In the genomic region with DNA sequence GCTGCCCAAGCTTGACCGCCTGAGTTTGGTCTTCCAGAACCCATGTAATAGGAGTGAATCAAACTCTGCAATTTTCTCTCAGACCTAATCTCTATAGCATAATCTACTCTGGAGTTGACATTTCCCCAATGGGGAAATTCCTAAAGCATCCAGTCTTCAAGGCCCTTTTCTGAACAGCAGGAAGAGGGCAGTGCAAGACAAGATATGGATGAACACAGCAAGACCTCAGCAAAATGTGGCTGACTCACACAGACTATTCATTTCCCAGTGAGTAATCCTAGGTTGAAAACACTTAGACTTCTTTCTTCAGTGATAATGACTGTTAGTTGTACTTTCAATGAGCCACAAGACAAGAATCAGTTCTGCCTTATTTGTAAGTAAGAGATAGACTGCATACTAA, we compare ENCODE assay signal across 9 mouse cellular contexts. TPM values are rescaled to one million over a fixed set of nuclear protein-coding genes. Genes with fewer than 3 reads are reported as not detected.
DNase-seq lines count a peak whose midpoint lies in the region; ATAC-seq and TF ChIP-seq lines count a peak whose summit lies in the region.
"Had no signal": no experiment of that assay in that cellular context is flagged by ENCODE, and none has a peak within 500 bp of the region (broad histone marks: within the 10 kb centered on the region; RNA-seq: fewer than 3 reads in every experiment).

No protein-coding gene starts in this region.

- DNase-seq in limb, embryonic 14.5 days (ENCODE audit: low spot score): peak; percentile 33
- no peak for DNase-seq in limb, embryonic 10.5 days (ENCODE audit: low spot score)
- peak; percentile 71 for DNase-seq in Muller cell, postnatal 12 days (ENCODE audit: inconsistent ontology term)
- peak; percentile 10 for DNase-seq in cerebellum, adult 11-12 months
- peak; percentile 48 for DNase-seq in lung, embryonic 14.5 days
- no peak for DNase-seq in c-Kit-positive CD71-positive TER-119-positive erythroid progenitor cells, embryonic 14.5 days (ENCODE audit: low spot score)
- no peak for DNase-seq in thymus, postnatal 25 days

- H3K9me3 ChIP-seq in limb, embryonic 14.5 days (ENCODE audit: control insufficient read depth, low read length): no peaks in the 10 kb centered on the region
- no peaks in the 10 kb centered on the region for H3K9me3 ChIP-seq in limb, embryonic 10.5 days (replicated peaks)
- H3K9me3 ChIP-seq in lung, embryonic 14.5 days (ENCODE audit: low read depth, low read length): no peaks in the 10 kb centered on the region

- H3K4me3 ChIP-seq in limb, embryonic 14.5 days (replicated peaks; ENCODE audit: low read length): no peak overlapping the region
- H3K4me3 ChIP-seq in limb, embryonic 10.5 days: no peak overlapping the region
- H3K4me3 ChIP-seq in lung, embryonic 14.5 days (ENCODE audit: low read depth, low read length): no peak overlapping the region

- WGBS in limb, embryonic 14.5 days: 88% methylated on average over 1 of the region's 1 CpGs
- WGBS in limb, embryonic 10.5 days: 90% methylated on average over 1 of the region's 1 CpGs
- WGBS in lung, embryonic 14.5 days: 91% methylated on average over 1 of the region's 1 CpGs

- peak; percentile 58 for TF ChIP-seq CTCF in lung, embryonic 14.5 days (IDR thresholded peaks at IDR 0.05; ENCODE audit: low read depth)

- no peaks in the 10 kb centered on the region for H3K4me1 ChIP-seq in limb, embryonic 14.5 days (ENCODE audit: control insufficient read depth, insufficient read depth, low read length)
- H3K4me1 ChIP-seq in limb, embryonic 10.5 days: no peaks in the 10 kb centered on the region
- no peaks in the 10 kb centered on the region for H3K4me1 ChIP-seq in lung, embryonic 14.5 days (ENCODE audit: insufficient read depth)

- H3K27me3 ChIP-seq in limb, embryonic 14.5 days (ENCODE audit: control insufficient read depth, insufficient read depth, low read length): no peaks in the 10 kb centered on the region
- no peaks in the 10 kb centered on the region for H3K27me3 ChIP-seq in limb, embryonic 10.5 days (ENCODE audit: low read depth, poor library complexity, severe bottlenecking)
- no peaks in the 10 kb centered on the region for H3K27me3 ChIP-seq in lung, embryonic 14.5 days (ENCODE audit: insufficient read depth, low read length)

- no peaks in the 10 kb centered on the region for H3K36me3 ChIP-seq in limb, embryonic 14.5 days (ENCODE audit: control insufficient read depth, insufficient read depth, low read length)
- H3K36me3 ChIP-seq in limb, embryonic 10.5 days: no peaks in the 10 kb centered on the region
- no peaks in the 10 kb centered on the region for H3K36me3 ChIP-seq in lung, embryonic 14.5 days (ENCODE audit: insufficient read depth)

- no peak overlapping the region for H3K27ac ChIP-seq in limb, embryonic 14.5 days (replicated peaks; ENCODE audit: low read depth, low read length)
- H3K27ac ChIP-seq in limb, embryonic 10.5 days: no peak overlapping the region
- H3K27ac ChIP-seq in lung, embryonic 14.5 days (ENCODE audit: low read depth): no peak overlapping the region
- H3K27ac ChIP-seq: macrophage had no signal

- no peak overlapping the region for H3K4me2 ChIP-seq in limb, embryonic 14.5 days (replicated peaks; ENCODE audit: low read depth, low read length, severe bottlenecking)
- H3K4me2 ChIP-seq in lung, embryonic 14.5 days: no peak overlapping the region

- TF ChIP-seq POLR2A in limb, embryonic 14.5 days (IDR thresholded peaks at IDR 0.05; ENCODE audit: borderline replicate concordance, extremely low read depth, insufficient read depth, insufficient read length): no peak

- H3K9ac ChIP-seq in limb, embryonic 14.5 days (ENCODE audit: low read depth, low read length, severe bottlenecking): no peak overlapping the region
- H3K9ac ChIP-seq in lung, embryonic 14.5 days: no peak overlapping the region

- ATAC-seq in limb, embryonic 14.5 days (ENCODE audit: low FRiP score, low read depth): no peak
- ATAC-seq in hematopoietic stem cell, adult 5-6 weeks (replicated peaks in 1 of 2; ENCODE audit: insufficient read depth in 1 of 2, low FRiP score in 2 of 2, low TSS enrichment in 1 of 2, low read depth in 1 of 2, poor library complexity in 2 of 2, severe bottlenecking in 2 of 2): peak; percentile 56 to 60; a peak in 3 of 4 replicates
- ATAC-seq in lung, embryonic 14.5 days (ENCODE audit: insufficient read depth): no peak

RNA-seq across cellular contexts. Expression of a gene that starts 26.7 kb away (rescaled TPM):
- 3.4 and 8.0 TPM in 2 replicates for polyA plus RNA-seq in limb, embryonic 14.5 days (2012; rRNA removed)
- polyA plus RNA-seq in limb, embryonic 14.5 days (2014; fragmentation: Nextera tagmentation; extraction: Ambion mirVana): 9.6 and 11.1 TPM in 2 replicates
- 3.6 and 4.9 TPM in 2 replicates for polyA plus RNA-seq in limb, embryonic 10.5 days (2016; fragmentation: Nextera tagmentation; extraction: Ambion mirVana)
- total RNA-seq in hematopoietic stem cell, adult 5-6 weeks (2017): 3.9 and 5.0 TPM in 2 replicates
- 28.3 and 29.9 TPM in 2 replicates for polyA plus RNA-seq in lung, embryonic 14.5 days (2014; fragmentation: Nextera tagmentation; extraction: Ambion mirVana)

Comparison
In these comparisons a context has a peak if more than half of its experiments do, and no peak if none do; other contexts are left out.
1. DNase-seq: peak in limb, embryonic 14.5 days (single experiment), Muller cell, postnatal 12 days (single experiment), cerebellum, adult 11-12 months (single experiment) and lung, embryonic 14.5 days (single experiment); none in limb, embryonic 10.5 days (single experiment), c-Kit-positive CD71-positive TER-119-positive erythroid progenitor cells, embryonic 14.5 days (single experiment) and thymus, postnatal 25 days (single experiment).
2. ATAC-seq: peak in hematopoietic stem cell, adult 5-6 weeks (2 of 2); none in limb, embryonic 14.5 days (single experiment) and lung, embryonic 14.5 days (single experiment).